Mouse (Mus musculus) limb, embryonic 14.5 days (tissue): ENCODE data around the gene Rars. TPM values are rescaled to one million over a fixed set of nuclear protein-coding genes. Genes with fewer than 3 reads are reported as not detected.

Experiments
- ATAC-seq: fragments of 200-750 bp; cut with Nextera tagmentation; 2 replicates; pipeline ENCODE4 v1.8.0; 2017; ENCODE audit warnings: low read depth, moderate number of reproducible peaks, moderate TSS enrichment; ENCODE audit not compliant: low FRiP score
- DNase-seq: peaks from one replicate; pipeline ENCODE4 v3.0.0-alpha.2; 2015; ENCODE audit warnings: low spot score
- H3K27ac ChIP-seq: fragments of 300-500 bp; sonication (generic); replicated peaks from 2 replicates; pipeline ENCODE4 v1.5.1; 2014; ENCODE audit warnings: low read depth, mild to moderate bottlenecking, low read length, moderate library complexity, mixed read lengths
- H3K27me3 ChIP-seq: fragments of 300-500 bp; sonication (generic); 2 replicates; pipeline ENCODE4 v1.6.1; 2014; ENCODE audit warnings: low read length, mixed read lengths; ENCODE audit not compliant: control insufficient read depth, insufficient read depth
- H3K36me3 ChIP-seq: fragments of 300-500 bp; sonication (generic); 2 replicates; pipeline ENCODE4 v1.6.1; 2014; ENCODE audit warnings: mild to moderate bottlenecking, low read length, moderate library complexity, mixed read lengths; ENCODE audit not compliant: control insufficient read depth, insufficient read depth
- H3K4me1 ChIP-seq: fragments of 300-500 bp; sonication (generic); 2 replicates; pipeline ENCODE4 v1.6.1; 2014; ENCODE audit warnings: antibody characterized with exemption, low read length, mixed read lengths; ENCODE audit not compliant: control insufficient read depth, insufficient read depth
- H3K4me2 ChIP-seq: fragments of 300-500 bp; sonication (generic); replicated peaks from 2 replicates; pipeline ENCODE4 v1.6.1; 2014; ENCODE audit warnings: low read depth, mild to moderate bottlenecking, low read length, moderate library complexity; ENCODE audit not compliant: severe bottlenecking
- H3K4me3 ChIP-seq: fragments of 300-500 bp; sonication (generic); replicated peaks from 2 replicates; pipeline ENCODE4 v1.5.1; 2014; ENCODE audit warnings: low read length
- H3K9ac ChIP-seq: fragments of 300-500 bp; sonication (generic); 2 replicates; pipeline ENCODE4 v1.6.1; 2014; ENCODE audit warnings: mild to moderate bottlenecking, low read depth, low read length, moderate library complexity; ENCODE audit not compliant: severe bottlenecking
- H3K9me3 ChIP-seq: fragments of 300-500 bp; sonication (generic); 2 replicates; pipeline ENCODE4 v1.6.1; 2016; ENCODE audit warnings: low read length; ENCODE audit not compliant: control insufficient read depth
- POLR2A ChIP-seq: fragments of 200-500 bp; IDR thresholded peaks from 2 replicates; pipeline ENCODE4 v1.8.0; 2012; ENCODE audit warnings: inconsistent platforms, mild to moderate bottlenecking, moderate library complexity, borderline replicate concordance; ENCODE audit not compliant: insufficient read depth, insufficient read length; ENCODE audit errors: extremely low read depth
- WGBS: fragments of 180-500 bp; shearing (Covaris S2); extraction: QIAGEN DNeasy Blood & Tissue Kit; methylation state at CpG from one replicate; pipeline ENCODE4 v1.1.7; 2014; 5-methylcytosine and 5-hydroxymethylcytosine counted together
- polyA plus RNA-seq, 2 experiments: library from polyadenylated mRNA; depleted of rRNA in 1 of 2; stranded (reverse) in 1 of 2; unstranded in 1 of 2; fragments of >200 nt; fragmentation: Nextera tagmentation in 1 of 2; extraction: Ambion mirVana in 1 of 2; gene quantifications; 2 replicates each; pipeline versions ENCODE4 v1.2.1 to v1.2.3; 2012 to 2014

Gene Rars
- polyA plus RNA-seq, 2 experiments = 71.3 to 84.5 TPM

DNA sequence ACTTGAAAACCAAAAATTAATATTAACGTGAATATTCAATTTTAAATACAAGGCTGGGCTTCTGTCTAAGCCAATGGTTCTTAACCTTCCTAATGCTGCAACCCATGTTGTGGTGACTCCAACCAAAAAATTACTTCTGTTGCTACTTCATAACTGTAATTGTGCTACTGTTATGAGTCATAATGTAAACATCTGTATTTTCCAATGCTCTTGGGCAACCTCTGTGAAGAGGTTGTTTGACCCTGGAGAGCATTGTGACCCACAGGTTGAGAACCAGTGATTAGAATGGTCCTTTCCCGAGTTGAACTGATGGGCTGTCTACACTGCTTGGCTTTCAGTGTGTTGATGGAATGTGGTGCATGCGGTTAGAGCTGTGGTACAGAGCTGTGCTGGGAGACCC, 57.9 kb downstream of the Rars start:
- Histone ChIP-seq H3K27ac (no peak overlapping the region), H3K27me3 (no peaks in the 10 kb centered on the region), H3K9me3 (no peaks in the 10 kb centered on the region), H3K9ac (no peak overlapping the region), H3K4me2 (no peak overlapping the region), H3K36me3 (peaks cover 53% of the 10 kb centered on the region), H3K4me3 (no peak overlapping the region), H3K4me1 (no peaks in the 10 kb centered on the region; the same call in 1 of the 2 replicates)
- no peak for DNase-seq
- TF ChIP-seq POLR2A = no peak
- ATAC-seq = no peak
- WGBS = 96% methylated on average over 3 of the region's 3 CpGs

DNA sequence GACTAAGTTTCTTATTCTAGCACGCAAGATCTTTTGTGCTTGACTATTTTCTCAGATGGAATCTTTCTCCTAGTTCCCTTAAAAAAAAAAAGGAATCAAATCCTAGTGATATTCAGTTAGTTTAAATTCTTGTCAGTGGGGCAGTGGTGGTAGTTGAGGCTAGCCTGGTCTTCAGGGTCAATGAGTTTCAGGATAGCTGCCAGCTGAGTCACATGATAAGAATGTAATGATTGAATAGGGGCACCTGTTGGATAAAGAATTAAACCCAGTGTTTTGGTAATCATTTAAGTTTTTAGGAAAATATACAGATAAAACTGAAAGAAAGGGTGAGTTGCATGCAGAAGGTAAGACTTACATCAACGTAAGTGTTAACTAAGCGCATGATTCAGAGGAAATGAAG, 58.7 kb downstream of the Rars start:
- WGBS = 95% methylated on average over 3 of the region's 3 CpGs
- Histone ChIP-seq H3K9ac (no peak overlapping the region), H3K9me3 (no peaks in the 10 kb centered on the region), H3K27ac (no peak overlapping the region), H3K27me3 (no peaks in the 10 kb centered on the region), H3K4me3 (no peak overlapping the region), H3K4me2 (no peak overlapping the region), H3K4me1 (peaks cover 8% of the 10 kb centered on the region), H3K36me3 (peaks cover 48% of the 10 kb centered on the region)
- no peak for TF ChIP-seq POLR2A
- DNase-seq (no peak), ATAC-seq (no peak)

DNA sequence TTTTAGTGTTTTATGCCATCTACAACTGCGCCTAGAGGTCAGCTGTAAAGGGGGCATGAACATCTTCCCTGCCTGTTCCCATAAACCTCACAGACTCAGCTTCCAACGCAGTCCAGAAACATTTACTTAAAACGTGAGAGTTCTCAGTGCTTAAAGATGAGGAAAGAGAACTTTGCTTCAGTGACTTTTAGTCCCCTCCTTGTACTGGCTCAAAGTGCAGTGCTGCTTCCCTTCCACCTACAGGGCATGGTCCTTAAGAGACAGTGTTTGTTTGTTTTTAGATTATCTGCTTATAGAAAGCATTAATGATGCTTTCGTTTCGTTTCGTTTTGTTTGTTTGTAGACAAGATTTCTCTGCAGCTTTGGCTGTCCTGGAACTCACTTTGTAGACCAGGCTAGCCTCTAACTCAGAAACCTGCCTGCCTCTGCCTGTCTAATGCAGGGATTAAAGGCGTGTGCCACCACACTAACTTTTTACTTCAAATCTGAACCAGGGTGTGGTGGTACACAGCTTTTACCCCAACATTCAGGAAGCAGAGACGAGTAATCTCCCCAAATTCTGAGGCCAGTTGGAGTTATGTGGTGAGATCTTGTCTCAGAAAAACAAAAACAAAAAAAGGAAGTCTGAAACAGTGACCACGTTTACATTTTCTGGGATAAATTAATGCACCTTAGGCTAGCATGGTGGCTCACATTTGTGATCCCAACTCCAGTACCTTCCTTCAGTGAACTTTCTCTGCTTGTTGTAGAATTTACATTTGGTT, 63.4 kb downstream of the Rars start:
- WGBS = 57% methylated on average over 9 of the region's 9 CpGs
- no peak overlapping the region for H3K27ac ChIP-seq

DNA sequence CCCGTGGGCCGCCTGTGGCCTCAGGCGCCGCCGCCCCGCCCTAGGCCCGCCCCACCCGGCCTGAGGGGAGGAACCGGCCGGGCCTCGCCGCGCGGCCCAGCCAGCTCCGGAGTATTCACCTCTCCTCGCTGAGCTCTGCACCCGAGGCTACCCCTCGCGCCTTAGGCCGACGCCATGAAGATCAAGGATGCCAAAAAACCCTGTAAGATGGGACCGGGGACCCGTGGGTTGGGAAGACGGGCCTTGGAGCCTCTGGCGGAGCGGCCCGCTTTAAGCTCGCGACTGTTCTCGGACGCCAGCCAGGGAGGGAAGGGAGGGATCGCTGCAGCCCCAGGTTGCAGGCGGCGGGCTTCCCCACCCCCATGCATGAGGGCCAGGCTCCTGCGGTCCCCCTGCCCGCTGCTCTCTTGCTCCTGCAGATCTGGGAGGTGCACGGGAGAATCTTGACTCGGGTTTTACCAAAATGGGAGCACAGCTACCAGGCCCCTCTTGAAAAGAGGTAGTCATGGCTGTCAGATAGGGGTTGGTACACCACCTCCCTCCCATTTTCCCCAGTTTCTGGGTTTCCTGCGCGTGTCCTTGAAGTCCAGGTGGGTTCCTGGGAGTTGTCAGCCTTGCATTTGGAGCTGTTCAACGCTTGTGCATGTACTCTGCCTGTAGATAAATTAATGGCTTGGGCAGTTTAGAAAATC, 64.4 kb downstream of the Rars start:
- peak overlapping the region; percentile 97 for H3K9ac ChIP-seq
- ATAC-seq (peak; percentile 89), DNase-seq (peak; percentile 73)
- 0 out of 2 replicates have a peak, but pooled peaks cover 3% of the 10 kb centered on the region for H3K36me3 ChIP-seq
- H3K9me3 ChIP-seq = no peaks in the 10 kb centered on the region
- H3K4me2 ChIP-seq = peak overlapping the region; percentile 64
- H3K4me3 ChIP-seq = peak overlapping the region; percentile 93
- H3K27me3 ChIP-seq = no peaks in the 10 kb centered on the region
- H3K27ac ChIP-seq = peak overlapping the region; percentile 94
- H3K4me1 ChIP-seq = peaks cover 10% of the 10 kb centered on the region
- WGBS = 1% methylated on average over 20 of the region's 41 CpGs
- TF ChIP-seq POLR2A = peak; percentile 60; the same call in 1 of the 2 replicates

More for the DNA sequence above, 63.4 kb downstream of the Rars start:
- Histone ChIP-seq H3K4me1 (peaks cover 10% of the 10 kb centered on the region), H3K9me3 (no peaks in the 10 kb centered on the region), H3K36me3 (0 out of 2 replicates have a peak, but pooled peaks cover 7% of the 10 kb centered on the region), H3K27me3 (no peaks in the 10 kb centered on the region), H3K9ac (peak overlapping the region; percentile 97), H3K4me2 (peak overlapping the region; percentile 64), H3K4me3 (peak overlapping the region; percentile 93)
- DNase-seq (no peak), ATAC-seq (no peak)
- no peak for TF ChIP-seq POLR2A

DNA sequence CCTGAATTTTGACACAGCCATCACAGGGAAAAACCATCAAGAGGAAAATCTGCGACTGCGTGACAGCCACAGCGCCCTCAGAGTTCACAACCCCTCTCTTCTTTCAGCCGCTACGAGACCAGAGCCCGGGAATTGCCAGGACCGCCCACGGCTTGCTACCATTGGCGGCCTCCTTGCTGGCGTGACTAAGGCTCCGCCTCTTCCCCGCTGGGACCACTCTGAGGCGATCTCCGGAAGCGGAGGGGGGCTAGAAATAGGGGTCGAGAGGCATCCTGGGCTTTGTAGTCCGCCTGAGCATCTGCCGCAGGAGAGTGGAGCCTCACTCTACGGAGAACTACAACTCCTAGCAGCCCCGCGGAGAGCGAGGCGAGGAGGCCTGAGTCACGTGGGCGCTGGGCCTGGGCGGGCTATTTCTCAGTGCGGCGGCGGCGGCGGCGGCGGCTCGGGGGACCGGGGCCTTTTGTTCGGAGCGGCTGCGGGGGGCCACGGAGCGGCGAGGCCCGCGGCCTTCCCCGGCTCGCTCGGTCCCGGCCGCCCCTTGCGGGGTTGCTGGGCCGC, 65.0 kb downstream of the Rars start, which contains the start of gene Pank3:
TSS of gene Pank3 (plus strand) at position 297 of the 558 bp plus-strand sequence.
- H3K4me3 ChIP-seq = peak within 1 kb of the TSS; percentile 93
- TF ChIP-seq POLR2A = no peak
- H3K4me2 ChIP-seq = peak within 1 kb of the TSS; percentile 64
- DNase-seq (peak; percentile 99), ATAC-seq (peak; percentile 100)
- WGBS = under 1% methylated on average over 31 of the region's 50 CpGs
- H3K27ac ChIP-seq = peak within 1 kb of the TSS; percentile 94
- H3K9ac ChIP-seq = peak within 1 kb of the TSS; percentile 97
- no peaks in the 10 kb centered on the region for H3K9me3 ChIP-seq
- H3K4me1 ChIP-seq = peaks cover 10% of the 10 kb centered on the region
- H3K36me3 ChIP-seq = 0 out of 2 replicates have a peak, but pooled peaks cover 3% of the 10 kb centered on the region
- H3K27me3 ChIP-seq = no peaks in the 10 kb centered on the region
